Mouse (Mus musculus) R1 (cell line): ENCODE results near the gene P2rx3.
A peak's percentile ranks its signal among the peaks of the same experiment; 100 is the strongest.

Experiments used
- DNase-seq: peaks from one replicate; pipeline ENCODE4 v3.0.0-alpha.2; 2018; ENCODE audit warnings: low read depth, low spot score

Gene P2rx3

GRCm38 (mm10) chr2:85037047-85038026 is at the start of gene P2rx3, which contains the start of gene Ssrp1:
Gene P2rx3 (minus strand): TSS chr2:85037462.
Gene Ssrp1 (plus strand): TSS chr2:85037234.
- peak; percentile 96 for DNase-seq

- no peak for DNase-seq
Observed at GRCm38 (mm10) chr2:85073751-85074150, 36.5 kb upstream of the P2rx3 start.

- no peak for DNase-seq
Observed at GRCm38 (mm10) chr2:85071921-85072320, 34.7 kb upstream of the P2rx3 start.

GRCm38 (mm10) chr2:85070086-85070485 is 32.8 kb upstream of the P2rx3 start:
- DNase-seq = no peak

- DNase-seq = no peak
Observed at GRCm38 (mm10) chr2:85068626-85069025, 31.4 kb upstream of the P2rx3 start.

GRCm38 (mm10) chr2:85067903-85068625 is 30.8 kb upstream of the P2rx3 start:
- no peak for DNase-seq

- DNase-seq = no peak
Observed at GRCm38 (mm10) chr2:85066937-85067336, 29.7 kb upstream of the P2rx3 start.

- DNase-seq = no peak
Observed at GRCm38 (mm10) chr2:85065141-85065875, 28.0 kb upstream of the P2rx3 start.

- DNase-seq = no peak
Observed at GRCm38 (mm10) chr2:85061107-85061541, 23.9 kb upstream of the P2rx3 start.

GRCm38 (mm10) chr2:85060591-85061060 is 23.4 kb upstream of the P2rx3 start:
- DNase-seq = peak; percentile 86

- peak; percentile 47 for DNase-seq
Observed at GRCm38 (mm10) chr2:85059677-85060076, 22.4 kb upstream of the P2rx3 start.

GRCm38 (mm10) chr2:85056711-85057110 is 19.4 kb upstream of the P2rx3 start:
- DNase-seq = no peak

- DNase-seq = no peak
Observed at GRCm38 (mm10) chr2:85053192-85053816, 16.0 kb upstream of the P2rx3 start.

GRCm38 (mm10) chr2:85050746-85051145 is 13.5 kb upstream of the P2rx3 start:
- DNase-seq = no peak

GRCm38 (mm10) chr2:85050001-85050634 is 12.9 kb upstream of the P2rx3 start:
- peak; percentile 78 for DNase-seq

- no peak for DNase-seq
Observed at GRCm38 (mm10) chr2:85049277-85049676, 12.0 kb upstream of the P2rx3 start.

- peak; percentile 53 for DNase-seq
Observed at GRCm38 (mm10) chr2:85048168-85048751, 11.0 kb upstream of the P2rx3 start.

- peak; percentile 97 for DNase-seq
Observed at GRCm38 (mm10) chr2:85047596-85048167, 10.4 kb upstream of the P2rx3 start, which contains the start of gene Tnks1bp1. Gene Tnks1bp1 (plus strand): TSS chr2:85048022.

GRCm38 (mm10) chr2:85047081-85047480 is 9.8 kb upstream of the P2rx3 start:
- no peak for DNase-seq

- DNase-seq = peak; percentile 63
Observed at GRCm38 (mm10) chr2:85046222-85046621, 9.0 kb upstream of the P2rx3 start.
